Mouse (Mus musculus): ENCODE results near the gene Telo2. TPM values are rescaled to one million over a fixed set of nuclear protein-coding genes. Genes with fewer than 3 reads are reported as not detected.

Telo2 gene
- polyA plus RNA-seq (2012; rRNA removed; ENCODE audit: low replicate concordance) = 25.0 and 25.6 TPM in 2 replicates

DNA sequence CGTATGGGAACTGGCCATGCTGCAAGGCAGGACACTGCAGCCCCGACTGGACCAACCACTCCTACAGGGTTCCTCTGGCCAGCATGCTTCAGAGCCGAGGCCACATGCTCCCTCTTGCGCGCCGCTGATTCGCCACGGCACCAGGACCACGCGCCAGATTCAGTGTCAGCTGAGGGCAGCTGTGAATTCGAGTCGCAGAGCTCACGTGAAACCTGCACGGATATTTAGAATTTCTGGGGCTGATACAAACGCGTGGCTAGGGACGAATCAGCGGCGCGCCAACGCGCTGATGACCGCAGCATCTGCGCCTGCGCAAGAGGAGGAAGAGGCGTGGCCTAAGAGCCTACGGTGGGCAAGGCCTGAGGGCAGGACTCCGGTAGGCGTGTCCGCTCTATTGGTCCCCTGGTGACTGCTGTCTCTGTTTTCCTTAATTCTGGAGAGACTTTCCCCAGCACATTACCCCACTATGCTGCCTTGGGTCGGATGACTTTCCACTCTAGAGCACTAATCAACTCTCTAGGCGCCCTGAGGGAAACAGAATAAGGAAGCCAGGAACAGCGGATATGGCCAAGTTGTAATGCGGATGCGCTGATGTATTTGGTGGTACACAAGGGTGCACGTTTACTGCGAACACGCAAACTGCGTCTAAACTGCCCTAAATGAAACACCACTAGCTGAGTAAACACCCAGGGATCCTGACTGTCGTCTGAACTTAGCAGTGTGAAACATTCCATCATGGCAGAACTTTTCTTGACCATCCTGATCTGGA is at the start of gene Telo2:
Gene Telo2, minus strand, starts transcription at position 304 of the 769 bp plus-strand sequence.

DNA sequence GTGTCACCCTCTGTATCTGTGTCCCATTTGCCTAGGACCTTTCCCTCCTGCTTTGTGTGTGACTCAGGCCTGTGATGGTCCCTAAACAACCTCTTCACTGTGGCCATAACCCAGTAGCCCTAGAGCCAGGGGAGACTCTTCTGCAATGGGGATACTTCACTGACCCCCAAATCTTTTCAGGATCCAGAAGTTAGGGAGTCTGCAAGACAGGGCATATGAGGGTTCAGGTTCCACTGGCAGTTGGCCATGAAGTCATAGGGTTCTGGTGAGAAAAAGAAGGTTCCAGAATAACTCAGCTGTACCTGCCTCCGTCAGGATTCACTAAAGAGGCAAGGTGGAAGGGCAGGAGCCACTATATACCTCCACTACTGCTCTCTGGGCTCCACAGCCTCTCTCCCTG is 46.4 kb upstream of the Telo2 start, which contains the start of gene Ccdc154:
Gene Ccdc154, plus strand, starts transcription at position 301 of the 400 bp plus-strand sequence.

DNA sequence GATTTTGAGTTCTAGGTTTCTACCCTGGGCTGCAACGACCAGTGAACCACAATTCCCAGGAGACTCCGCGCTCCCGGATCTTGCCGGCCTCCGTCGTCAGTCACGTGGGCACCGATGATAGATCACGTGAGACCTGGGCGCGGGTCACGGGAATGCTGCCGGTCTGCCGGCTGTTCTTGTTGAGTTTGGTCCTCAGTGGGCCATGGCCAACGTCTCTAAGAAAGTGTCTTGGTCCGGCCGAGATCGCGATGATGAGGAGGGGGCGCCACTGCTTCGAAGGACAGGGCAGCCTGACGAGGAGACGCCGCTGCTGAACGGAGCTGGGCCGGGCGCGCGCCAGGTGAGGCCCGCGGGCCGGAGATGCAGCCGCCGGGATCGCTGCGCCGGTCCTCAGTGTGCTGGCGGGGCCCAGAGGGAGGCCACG is 17.5 kb upstream of the Telo2 start, which contains the start of gene Clcn7:
Gene Clcn7, plus strand, starts transcription at position 117 of the 424 bp plus-strand sequence.

DNA sequence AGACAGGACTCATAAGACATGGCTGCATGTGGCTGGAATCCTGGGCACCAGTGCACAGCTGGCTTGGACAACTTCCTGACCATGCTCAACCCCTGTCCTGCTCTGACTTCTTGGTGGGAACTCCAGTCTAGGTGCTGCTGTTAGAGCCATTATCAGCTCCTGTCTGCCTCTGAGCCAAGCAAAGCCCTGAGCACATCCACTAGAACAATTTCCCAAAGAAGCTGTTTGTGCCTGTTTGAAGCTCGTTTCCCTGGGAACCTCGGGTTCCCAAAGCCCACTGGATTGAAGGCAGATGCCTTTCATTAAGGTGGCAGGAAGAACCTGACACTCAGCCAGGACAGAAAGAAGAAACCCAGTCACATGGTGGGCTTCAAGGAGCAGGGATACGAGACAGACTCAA is 4.6 kb upstream of the Telo2 start, which contains the start of gene Ptx4:
Gene Ptx4, plus strand, starts transcription at position 355 of the 400 bp plus-strand sequence.

DNA sequence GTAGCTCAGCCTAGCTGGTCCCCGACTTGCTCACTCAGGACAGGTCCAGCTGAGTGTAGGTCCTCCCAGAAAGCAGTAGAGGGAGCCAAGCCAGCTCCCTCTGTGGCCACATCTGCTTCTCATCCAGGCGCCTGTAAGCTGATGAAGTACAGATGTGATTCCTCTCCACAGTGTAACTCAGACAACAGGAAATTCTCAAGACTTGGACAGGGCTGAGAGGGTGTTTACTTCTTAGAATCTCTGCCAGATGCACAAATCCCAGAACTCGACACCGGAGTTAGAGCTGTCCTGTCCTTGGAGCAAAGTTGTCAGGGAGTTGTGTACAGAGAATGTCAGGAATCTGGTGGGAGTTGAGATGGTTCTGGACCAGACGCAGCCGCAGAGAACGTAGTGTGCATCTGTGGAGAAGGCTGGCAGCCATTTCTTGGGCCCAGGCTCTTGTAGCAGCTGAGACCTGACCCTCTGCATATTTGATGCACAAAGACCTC is 32.3 kb downstream of the Telo2 start, which contains the start of gene Tmem204:
Gene Tmem204, minus strand, starts transcription at position 148 of the 488 bp plus-strand sequence.

Other genes with a start within 250 kb of the Telo2 start
- gene Igfals, start 250.0 kb downstream of the Telo2 start, polyA plus RNA-seq (2012; rRNA removed; ENCODE audit: low replicate concordance) = 66.4 and 103 TPM in 2 replicates
- 35.0 and 44.2 TPM in 2 replicates for gene Nubp2, start 229.6 kb downstream of the Telo2 start, polyA plus RNA-seq (2012; rRNA removed; ENCODE audit: low replicate concordance)
- 84.0 and 161 TPM in 2 replicates for gene Spsb3, start 229.3 kb downstream of the Telo2 start, polyA plus RNA-seq (2012; rRNA removed; ENCODE audit: low replicate concordance)
- gene Eme2, start 220.9 kb downstream of the Telo2 start, polyA plus RNA-seq (2012; rRNA removed; ENCODE audit: low replicate concordance) = 35.4 and 48.3 TPM in 2 replicates
- 108 and 263 TPM in 2 replicates for gene Mrps34, start 220.9 kb downstream of the Telo2 start, polyA plus RNA-seq (2012; rRNA removed; ENCODE audit: low replicate concordance)
- gene Nme3, start 219.5 kb downstream of the Telo2 start, polyA plus RNA-seq (2012; rRNA removed; ENCODE audit: low replicate concordance) = 50.7 and 54.5 TPM in 2 replicates
- 128 and 130 TPM in 2 replicates for gene Mapk8ip3, start 179.0 kb downstream of the Telo2 start, polyA plus RNA-seq (2012; rRNA removed; ENCODE audit: low replicate concordance)
- 5.4 and 11.3 TPM in 2 replicates for gene Jpt2, start 155.3 kb downstream of the Telo2 start, polyA plus RNA-seq (2012; rRNA removed; ENCODE audit: low replicate concordance)
- 17.1 and 23.3 TPM in 2 replicates for gene Cramp1l, start 100.2 kb downstream of the Telo2 start, polyA plus RNA-seq (2012; rRNA removed; ENCODE audit: low replicate concordance)
- 14.5 and 16.9 TPM in 2 replicates for gene Ift140, start 99.9 kb downstream of the Telo2 start, polyA plus RNA-seq (2012; rRNA removed; ENCODE audit: low replicate concordance)
- 39.7 and 51.0 TPM in 2 replicates for gene Tmem204, start 32.4 kb downstream of the Telo2 start, polyA plus RNA-seq (2012; rRNA removed; ENCODE audit: low replicate concordance)
- gene Ptx4, start 4.8 kb upstream of the Telo2 start, polyA plus RNA-seq (2012; rRNA removed; ENCODE audit: low replicate concordance) = 0.20 TPM in 1 of 2 replicates, not detected in the other
- gene Clcn7, start 17.4 kb upstream of the Telo2 start, polyA plus RNA-seq (2012; rRNA removed; ENCODE audit: low replicate concordance) = 37.0 and 43.4 TPM in 2 replicates
- not detected in 2 replicates for gene Ccdc154, start 46.5 kb upstream of the Telo2 start, polyA plus RNA-seq (2012; rRNA removed; ENCODE audit: low replicate concordance)
- not detected in 2 replicates for gene Gm38655, start 59.5 kb upstream of the Telo2 start, polyA plus RNA-seq (2012; rRNA removed; ENCODE audit: low replicate concordance)
- 12.1 and 15.0 TPM in 2 replicates for gene BC003965, start 68.6 kb upstream of the Telo2 start, polyA plus RNA-seq (2012; rRNA removed; ENCODE audit: low replicate concordance)
- 16.7 and 34.5 TPM in 2 replicates for gene Unkl, start 72.4 kb upstream of the Telo2 start, polyA plus RNA-seq (2012; rRNA removed; ENCODE audit: low replicate concordance)
- gene Gnptg, start 124.2 kb upstream of the Telo2 start, polyA plus RNA-seq (2012; rRNA removed; ENCODE audit: low replicate concordance) = 33.3 and 36.1 TPM in 2 replicates
- 19.2 and 25.1 TPM in 2 replicates for gene Tsr3, start 124.2 kb upstream of the Telo2 start, polyA plus RNA-seq (2012; rRNA removed; ENCODE audit: low replicate concordance)
- 6.9 and 16.3 TPM in 2 replicates for gene Baiap3, start 140.4 kb upstream of the Telo2 start, polyA plus RNA-seq (2012; rRNA removed; ENCODE audit: low replicate concordance)
- 95.6 and 146 TPM in 2 replicates for gene Ube2i, start 158.7 kb upstream of the Telo2 start, polyA plus RNA-seq (2012; rRNA removed; ENCODE audit: low replicate concordance)
- 1.1 and 1.4 TPM in 2 replicates for gene Prss34, start 182.4 kb upstream of the Telo2 start, polyA plus RNA-seq (2012; rRNA removed; ENCODE audit: low replicate concordance)
- gene Prss28, start 192.7 kb upstream of the Telo2 start, polyA plus RNA-seq (2012; rRNA removed; ENCODE audit: low replicate concordance) = not detected in 2 replicates
- not detected in 2 replicates for gene Prss29, start 202.7 kb upstream of the Telo2 start, polyA plus RNA-seq (2012; rRNA removed; ENCODE audit: low replicate concordance)
- 1.5 and 2.0 TPM in 2 replicates for gene Tpsab1, start 229.6 kb upstream of the Telo2 start, polyA plus RNA-seq (2012; rRNA removed; ENCODE audit: low replicate concordance)

Measured in mammary gland, adult 2 months (tissue).